Mouse (Mus musculus) layer of hippocampus, adult 9-11 months (tissue): ENCODE data around the gene Zfy2.

Experiments
- DNase-seq: peaks from one replicate; pipeline ENCODE4 v3.0.0; 2022

The Zfy2 gene

GRCm38 (mm10) chrY:2170309-2170708 is at the start of gene Zfy2:
Gene Zfy2 (minus strand): TSS chrY:2170409.
- no peak for DNase-seq
